Mouse (Mus musculus) 3134 (cell line): ENCODE measurements around the gene Ep400.

Source experiments
- DNase-seq: peaks from one replicate; pipeline ENCODE4 v3.0.0-alpha.2; 2011; ENCODE audit warnings: low spot score; ENCODE audit not compliant: insufficient read length; ENCODE audit errors: extremely low read depth

Ep400 gene

GRCm38 (mm10) chr5:110682041-110682440 lies 88.5 kb downstream of the Ep400 start:
- no peak for DNase-seq

DNA sequence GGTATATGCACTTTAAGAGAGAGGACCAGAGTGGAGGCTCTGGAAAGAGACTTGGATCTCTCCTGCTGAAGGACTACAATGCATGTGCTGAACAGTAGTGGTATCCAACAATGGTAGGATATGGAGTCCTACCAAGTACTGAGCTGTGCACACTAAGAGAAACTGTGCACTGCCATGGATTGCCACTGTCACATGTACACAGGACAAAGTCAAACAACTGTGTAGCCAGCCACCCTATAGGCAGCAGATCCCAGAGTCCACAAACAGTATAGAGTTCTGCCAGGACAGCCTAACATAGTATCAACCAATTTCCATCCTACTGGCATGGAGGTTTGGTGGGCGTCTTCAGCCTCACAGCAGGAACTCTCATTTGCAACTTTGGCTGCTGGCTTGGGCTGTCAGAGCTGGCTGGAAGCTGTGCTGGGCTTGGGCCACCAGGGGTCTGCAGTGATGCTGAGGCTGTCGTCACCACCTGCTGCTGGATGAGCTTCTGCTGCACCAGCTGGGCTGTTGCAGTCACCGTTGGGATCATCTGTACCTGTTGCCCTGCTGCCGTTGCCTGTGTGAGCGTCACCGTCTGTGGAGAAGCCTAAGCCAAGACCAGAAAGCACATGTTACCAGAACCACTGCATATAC lies 104.9 kb downstream of the Ep400 start:
- no peak for DNase-seq

DNA sequence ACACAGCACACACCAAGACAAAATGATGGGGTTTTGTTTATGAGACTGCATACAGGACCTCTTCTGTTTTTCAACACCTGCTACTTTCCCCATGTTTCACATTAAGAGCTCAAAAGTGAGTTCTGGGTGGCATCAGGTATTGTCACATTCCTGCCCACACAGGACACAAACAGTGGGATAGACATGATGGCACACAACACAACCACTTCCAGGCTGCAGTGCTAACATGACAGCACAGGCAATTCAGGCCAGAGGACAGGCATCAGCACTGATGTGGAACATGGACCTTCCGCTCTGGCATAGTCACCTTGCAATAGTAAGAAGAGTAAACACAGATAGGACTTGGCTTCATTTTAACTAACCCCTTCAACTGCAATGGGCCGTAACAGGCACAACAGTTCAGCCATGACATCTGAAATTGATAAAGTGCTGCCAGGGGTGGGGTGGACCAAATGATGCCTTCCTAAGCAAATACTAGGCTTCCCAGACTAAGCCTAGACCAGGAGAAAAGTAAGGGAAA lies 105.7 kb downstream of the Ep400 start:
- DNase-seq = no peak

DNA sequence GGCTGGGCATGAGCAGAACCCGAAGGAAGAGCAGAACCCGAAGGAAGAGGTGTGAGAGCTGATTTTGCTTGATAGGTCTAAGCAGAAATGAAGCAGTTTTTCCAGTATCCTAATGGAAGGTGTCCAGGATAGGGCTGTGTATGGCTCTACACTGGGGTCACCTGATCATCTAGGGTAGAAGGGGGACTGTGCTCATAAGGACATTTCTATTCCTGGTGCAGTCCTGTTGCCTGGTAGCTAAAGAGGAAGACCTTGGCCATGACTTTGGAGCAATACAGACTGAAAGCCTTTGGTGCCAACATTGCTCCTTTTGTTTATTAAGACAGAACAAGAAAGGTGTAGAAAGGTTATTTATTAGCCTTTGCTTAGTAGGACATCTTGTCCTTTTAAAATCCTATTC lies 106.5 kb downstream of the Ep400 start:
- DNase-seq = no peak

DNA sequence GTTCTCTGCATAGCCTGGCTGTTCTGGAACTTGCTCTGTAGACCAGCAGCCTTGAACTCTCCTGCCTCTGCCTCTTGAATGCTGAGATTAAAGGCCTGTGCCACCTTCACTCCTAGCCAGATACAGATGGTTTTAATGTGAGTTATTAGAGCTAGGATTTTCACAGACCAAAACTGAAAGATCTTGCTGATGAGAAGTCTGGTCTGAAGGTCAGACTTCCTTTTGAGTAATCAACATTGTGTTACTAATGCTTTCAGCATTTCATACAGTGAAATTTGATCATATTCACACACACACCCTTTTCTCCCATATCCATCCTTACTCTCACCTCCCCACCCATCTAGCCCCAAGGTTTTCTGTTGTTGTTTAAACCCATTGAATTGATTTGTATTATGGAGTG lies 110.8 kb downstream of the Ep400 start:
- DNase-seq = peak; percentile 23

DNA sequence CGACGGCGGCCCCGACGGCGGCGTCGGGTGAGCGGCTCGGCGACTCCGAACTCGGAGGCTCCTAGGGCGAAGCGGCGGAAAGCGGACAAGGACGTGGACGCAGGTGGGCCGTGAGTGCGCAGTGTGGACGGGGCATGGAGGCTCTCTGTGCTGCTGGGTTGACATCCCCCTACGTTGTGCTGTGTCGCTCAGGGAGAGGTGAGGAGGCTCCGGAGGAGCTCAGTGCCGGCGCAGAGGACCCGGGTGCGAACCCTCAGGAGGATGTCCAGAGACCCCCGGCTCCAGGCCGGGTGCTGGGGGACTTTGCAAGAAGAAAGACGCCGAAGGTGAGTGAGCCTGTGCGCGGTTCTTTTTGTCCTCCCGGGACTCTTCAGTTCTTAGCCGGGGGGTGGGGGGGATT lies 116.8 kb downstream of the Ep400 start:
- no peak for DNase-seq

DNA sequence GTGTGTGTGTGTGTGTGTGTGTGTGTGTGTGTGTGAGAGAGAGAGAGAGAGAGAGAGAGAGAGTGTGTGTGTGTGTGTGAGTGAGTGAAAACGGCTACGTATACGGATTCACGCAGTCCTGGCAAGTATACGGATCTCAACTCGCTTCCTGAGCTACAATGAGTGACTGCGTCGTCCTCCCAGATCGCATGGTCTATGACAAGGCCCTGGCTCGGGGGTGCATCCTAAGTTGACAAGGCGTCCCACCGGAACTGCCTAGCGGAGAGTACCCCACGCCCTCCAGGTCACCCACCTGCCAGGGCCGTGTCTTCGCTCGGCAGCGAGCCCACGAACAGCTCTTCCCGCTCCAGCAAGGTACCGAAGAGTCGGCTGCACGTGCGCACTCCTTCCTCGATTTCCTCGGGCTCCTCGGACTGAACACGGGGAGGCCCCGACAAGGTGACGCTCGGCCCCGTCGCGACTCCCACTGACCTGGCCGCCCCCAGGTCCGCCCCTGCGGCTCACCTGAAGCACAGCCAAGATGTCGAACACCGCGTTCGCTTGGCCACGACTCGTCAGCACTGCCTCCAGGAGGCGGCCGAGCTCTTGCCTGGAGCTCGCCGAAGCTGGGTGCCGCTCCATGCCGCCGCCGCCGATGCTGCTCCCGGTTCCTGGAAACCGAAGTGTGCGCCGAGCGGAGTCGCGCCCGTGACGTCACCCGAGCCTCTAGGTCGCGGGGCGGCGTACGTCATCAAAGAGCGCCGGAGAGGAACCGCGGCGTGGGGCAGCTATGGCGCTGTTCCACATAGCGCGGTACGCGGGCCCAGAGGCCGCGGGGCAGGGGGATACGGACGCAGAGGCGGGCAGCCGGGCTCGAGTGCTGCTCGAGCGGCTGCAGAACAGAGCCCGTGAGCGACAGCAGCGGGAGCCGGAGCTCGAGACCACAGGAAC lies 117.5 kb downstream of the Ep400 start, which contains the start of the genes Noc4l and Ddx51:
Gene Noc4l (minus strand): TSS at position 699 of the 930 bp plus-strand sequence.
Gene Ddx51 (plus strand): TSS at position 733 of the 930 bp plus-strand sequence.
- DNase-seq = peak; percentile 85

GRCm38 (mm10) chr5:110646377-110646776 lies 124.1 kb downstream of the Ep400 start:
- no peak for DNase-seq

- DNase-seq = peak; percentile 30
Measured at GRCm38 (mm10) chr5:110639459-110639858, 131.1 kb downstream of the Ep400 start.

DNA sequence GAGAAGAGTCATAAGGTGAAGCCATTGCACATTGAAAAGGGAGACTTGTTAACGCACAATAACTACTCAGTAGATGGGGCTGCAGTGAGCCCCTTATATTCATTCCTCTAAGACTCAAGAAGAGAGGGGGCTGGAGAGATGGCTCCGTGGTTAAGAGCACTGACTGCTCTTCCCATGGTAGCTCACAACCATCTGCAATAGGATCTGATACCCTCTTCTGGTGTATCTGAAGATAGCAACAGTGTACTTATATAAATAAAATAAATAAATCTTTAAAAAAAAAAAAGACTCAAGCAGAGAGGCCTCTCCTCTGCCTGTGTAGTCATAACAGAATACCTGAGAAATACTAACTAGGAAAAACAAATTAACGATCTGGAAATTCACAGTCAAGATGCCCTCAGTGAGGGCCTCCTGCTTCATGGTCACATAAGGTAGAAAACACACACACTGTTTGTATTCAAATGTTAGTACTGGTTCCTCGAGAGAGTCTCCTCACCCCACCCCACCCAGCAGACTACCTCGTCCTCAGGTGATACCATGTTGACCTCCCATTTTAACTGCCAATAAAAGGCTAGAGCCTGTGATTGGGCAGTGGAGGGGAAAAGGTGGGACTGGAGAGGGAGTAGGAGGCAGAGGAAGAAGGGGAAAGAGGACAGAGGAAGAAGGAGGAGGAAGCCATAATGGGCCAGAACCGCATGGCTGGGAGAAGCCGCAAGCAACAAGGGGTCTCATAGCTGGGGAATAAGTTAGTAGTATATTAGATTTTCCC lies 132.0 kb downstream of the Ep400 start:
- no peak for DNase-seq

DNA sequence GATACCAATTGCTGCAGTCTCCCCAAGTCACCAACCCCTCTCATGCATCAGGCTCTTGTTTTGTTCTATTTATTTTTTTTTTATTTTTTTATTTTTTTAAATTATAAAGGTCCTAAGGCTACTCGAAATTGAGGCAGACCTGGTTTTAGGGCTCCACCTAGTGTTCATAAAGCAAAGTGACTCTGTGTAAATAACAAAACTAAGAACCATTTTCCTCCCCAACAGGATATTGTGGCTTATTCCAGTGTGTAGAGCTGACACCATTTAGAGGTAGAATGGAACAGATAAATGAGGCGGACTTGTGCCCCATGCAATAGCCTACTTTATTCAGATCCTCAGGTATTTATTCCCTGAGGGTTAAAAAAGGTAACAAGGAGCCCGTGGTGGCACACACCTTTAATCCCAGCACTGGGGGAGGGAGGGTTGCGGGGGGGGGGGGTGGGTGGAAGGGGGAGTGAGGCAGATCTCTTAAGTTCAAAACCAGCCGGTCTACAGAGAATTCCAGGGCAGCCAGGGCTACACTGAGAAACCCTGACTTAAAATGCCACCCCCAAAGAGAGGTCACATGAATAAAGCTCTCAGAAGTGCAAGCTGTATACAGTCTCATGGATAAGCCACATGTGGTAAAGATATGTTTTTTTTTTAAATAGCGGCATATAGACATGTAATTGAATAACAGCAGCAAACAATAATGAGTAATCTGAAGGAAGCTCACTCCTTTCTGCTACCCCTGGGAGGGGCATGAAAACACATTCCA lies 134.4 kb downstream of the Ep400 start:
- no peak for DNase-seq

GRCm38 (mm10) chr5:110629525-110630120 lies 140.9 kb downstream of the Ep400 start:
- DNase-seq = no peak

DNA sequence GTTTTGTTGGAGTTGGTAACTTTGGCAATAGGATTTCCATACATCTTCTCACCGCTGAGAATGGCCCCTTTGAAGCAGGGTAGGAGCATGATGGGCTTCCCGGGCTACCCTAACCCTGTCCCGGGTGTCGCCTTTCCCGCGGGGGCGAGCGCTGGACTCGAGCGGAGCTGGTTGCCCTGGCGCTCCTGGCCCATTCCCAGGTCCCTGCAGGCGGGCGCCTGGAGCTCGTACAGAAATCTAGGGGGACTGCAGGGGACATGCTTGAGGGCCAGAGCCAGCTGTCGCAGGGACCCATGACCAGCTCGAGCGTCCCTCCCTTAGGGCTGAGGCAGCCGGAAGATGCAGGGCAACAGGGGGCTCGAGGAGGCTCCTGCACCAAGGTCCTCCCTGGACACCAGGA lies 142.4 kb downstream of the Ep400 start:
- no peak for DNase-seq

- no peak for DNase-seq
Measured at GRCm38 (mm10) chr5:110627351-110627750, 143.2 kb downstream of the Ep400 start.

DNA sequence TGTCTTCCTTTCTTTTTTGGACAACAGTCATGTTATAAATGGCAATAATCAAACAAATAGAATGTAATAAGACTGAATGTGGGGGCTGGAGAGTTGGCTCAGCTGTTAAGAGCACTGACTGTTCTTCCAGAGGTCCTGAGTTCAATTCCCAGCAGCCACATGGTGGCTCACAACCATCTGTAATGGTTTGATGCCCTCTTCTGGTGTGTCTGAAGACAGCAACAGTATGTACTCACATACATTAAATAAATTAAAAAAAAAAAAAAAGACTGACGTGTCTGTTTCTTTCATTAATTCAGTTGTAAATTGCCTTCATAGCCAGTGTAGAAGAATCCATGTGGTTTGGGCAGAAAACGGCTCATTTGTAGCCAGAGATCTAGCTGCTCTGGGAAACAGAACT lies 146.2 kb downstream of the Ep400 start:
- no peak for DNase-seq

- DNase-seq = no peak
Measured at GRCm38 (mm10) chr5:110619226-110619625, 151.3 kb downstream of the Ep400 start.
